Mouse (Mus musculus): ENCODE measurements around the gene Rhoh. TPM values are rescaled to one million over a fixed set of nuclear protein-coding genes. Genes with fewer than 3 reads are reported as not detected.
A peak's percentile ranks its signal among the peaks of the same experiment; 100 is the strongest.

Rhoh gene
- total RNA-seq (2021), result under 1 TPM; 0.30 to 0.42 TPM

DNA sequence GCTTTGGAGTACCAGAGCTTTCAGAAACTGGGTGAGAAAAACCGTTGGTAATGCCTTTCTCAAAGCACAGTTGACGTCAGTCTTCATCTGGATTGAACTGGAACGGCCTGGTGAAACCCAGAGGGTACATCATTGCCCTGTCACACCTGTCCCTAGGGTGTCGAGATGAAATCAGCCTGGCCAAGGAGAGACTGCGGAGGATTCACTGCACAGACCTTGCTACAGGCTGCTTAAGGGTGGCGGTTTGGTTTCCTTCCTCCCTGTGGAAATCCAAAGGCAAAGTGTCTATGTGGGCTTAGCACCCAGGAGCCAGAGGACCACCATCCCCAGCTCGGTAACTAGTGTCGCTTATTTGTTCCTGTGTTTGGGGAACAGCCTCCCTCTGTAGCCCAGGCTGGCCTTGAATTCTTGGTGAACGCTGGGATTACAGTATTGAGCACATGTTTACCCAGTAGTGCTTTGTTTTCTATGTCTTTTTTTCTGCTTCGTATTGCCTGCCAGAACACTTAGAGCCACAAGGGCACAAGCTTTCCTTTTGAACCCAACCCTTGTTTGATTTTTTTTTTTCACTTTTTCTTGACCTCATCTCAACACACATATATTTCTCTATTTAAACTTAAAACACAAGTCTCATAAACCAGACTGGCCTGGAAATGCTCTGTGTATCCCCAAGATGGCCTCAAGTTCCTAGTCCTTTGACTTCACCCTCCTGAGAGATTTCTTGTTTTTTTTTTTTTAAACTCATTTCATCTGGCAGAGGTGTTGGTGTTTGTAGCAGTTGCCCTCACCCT is at the start of gene Rhoh:
Rhoh (plus strand) TSS at position 60 of the 791 bp plus-strand sequence.
- intact Hi-C loops (cut with DNase I), result no loop called here
- no peak for DNase-seq

DNA sequence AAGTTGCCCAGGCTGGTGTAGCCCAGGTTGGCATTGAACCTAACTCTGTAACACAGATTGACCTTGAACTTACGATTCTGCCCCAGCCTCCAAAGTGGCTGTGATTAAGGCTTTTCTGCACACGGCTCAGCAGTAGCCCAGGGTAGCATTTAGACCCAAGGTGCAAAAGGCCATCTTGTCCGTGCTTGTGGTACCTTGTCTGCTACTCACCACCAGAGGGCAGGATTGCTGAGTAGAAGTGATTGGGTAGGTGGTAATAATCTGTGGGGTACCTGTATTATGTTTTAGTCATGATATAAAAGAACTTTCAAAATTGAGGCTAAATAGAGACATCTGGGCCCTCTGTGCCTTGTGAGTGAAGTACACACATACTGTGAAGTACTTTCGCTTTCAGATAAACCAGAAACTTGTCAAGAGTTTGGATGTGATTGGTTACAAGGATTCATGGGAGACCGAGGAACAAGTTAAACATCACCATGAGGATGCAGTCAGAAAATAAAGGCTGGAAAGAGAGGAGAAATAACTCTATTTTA is 37.3 kb upstream of the Rhoh start:
- intact Hi-C loops (cut with DNase I), result loop anchor here (5.0 kb wide), 1 partner anchor 114 kb away; no protein-coding TSS in a partner anchor

DNA sequence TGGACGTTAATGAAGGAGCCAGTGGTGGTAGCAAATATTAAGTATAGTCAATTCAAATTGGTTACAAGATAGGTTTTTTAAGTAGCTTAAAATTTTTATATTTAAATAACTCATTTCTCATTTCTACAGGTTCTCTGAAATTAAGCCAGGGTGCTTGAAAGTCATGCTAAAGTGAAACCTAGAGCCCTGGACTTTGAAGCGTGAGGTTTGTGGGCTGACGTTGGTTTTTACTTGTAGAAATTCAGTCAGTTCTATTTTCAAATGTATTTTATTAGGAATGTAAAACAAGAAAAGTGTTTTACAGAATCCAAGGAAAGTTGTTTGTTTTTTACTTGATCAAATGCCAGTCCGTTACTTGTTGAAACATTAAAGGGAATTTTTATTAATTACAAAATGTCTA is 34.5 kb upstream of the Rhoh start:
- no peak for DNase-seq
- intact Hi-C loops (cut with DNase I), result no loop called here

More for the DNA sequence above, 37.3 kb upstream of the Rhoh start:
- peak; percentile 19 for DNase-seq

DNA sequence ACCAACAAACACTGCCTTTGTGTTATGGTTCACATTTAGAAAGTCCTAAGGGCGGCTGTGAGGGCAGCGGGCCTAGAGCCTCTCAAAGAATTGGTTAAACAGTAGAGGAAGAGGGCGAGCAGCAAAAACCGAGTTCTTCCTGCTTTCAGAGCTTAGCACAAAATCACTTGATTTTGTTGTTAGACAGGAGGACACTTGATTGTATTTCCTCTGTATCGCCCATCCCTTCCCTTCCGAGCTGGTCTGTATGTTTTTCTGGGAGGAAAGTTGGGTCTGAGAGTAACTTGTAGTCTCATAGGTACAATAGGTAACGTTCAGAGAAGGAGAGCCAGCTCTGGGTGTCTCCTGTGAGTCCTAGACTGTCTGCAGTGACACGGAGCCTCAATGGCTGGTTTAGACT is 33.9 kb upstream of the Rhoh start:
- intact Hi-C loops (cut with DNase I), result no loop called here
- no peak for DNase-seq

DNA sequence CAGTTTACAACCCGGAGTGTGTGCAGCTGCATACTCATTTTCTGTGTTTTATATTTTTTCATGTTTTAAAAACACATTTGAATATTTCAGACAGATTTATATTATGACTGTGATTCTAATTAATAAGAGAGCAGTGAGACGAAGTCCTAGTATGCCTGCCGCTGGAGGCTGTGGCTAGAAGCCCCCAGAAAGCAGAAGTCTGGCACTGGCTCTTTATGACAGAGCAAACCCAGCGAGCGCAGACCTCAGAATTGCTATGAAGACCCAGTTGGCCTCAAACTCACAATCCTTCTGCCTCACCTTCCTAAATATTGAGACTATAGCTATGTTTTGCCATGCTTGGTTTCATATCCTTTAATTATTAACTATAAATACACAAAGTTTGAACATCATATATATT is 32.8 kb upstream of the Rhoh start:
- DNase-seq, result no peak
- intact Hi-C loops (cut with DNase I), result no loop called here

DNA sequence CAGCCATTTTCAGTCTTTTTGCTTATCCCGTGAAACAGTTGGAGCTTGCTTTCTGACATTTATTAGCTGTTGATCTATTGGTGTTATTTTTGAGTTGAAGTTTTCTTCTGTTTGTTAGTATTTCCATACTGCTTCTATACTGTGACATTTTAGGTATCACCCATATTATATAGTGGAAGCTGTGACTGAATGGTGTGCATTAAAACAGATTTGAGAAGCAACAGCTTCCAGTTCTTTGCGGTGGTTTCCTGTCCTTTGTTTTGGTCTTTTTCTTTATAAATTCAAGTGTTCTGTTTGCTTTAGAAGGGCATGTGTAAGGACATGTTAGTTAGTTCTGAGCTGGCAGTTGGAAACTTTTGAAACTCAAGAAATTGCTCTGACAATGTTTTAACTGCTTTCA is 32.0 kb upstream of the Rhoh start:
- intact Hi-C loops (cut with DNase I), result no loop called here
- no peak for DNase-seq

DNA sequence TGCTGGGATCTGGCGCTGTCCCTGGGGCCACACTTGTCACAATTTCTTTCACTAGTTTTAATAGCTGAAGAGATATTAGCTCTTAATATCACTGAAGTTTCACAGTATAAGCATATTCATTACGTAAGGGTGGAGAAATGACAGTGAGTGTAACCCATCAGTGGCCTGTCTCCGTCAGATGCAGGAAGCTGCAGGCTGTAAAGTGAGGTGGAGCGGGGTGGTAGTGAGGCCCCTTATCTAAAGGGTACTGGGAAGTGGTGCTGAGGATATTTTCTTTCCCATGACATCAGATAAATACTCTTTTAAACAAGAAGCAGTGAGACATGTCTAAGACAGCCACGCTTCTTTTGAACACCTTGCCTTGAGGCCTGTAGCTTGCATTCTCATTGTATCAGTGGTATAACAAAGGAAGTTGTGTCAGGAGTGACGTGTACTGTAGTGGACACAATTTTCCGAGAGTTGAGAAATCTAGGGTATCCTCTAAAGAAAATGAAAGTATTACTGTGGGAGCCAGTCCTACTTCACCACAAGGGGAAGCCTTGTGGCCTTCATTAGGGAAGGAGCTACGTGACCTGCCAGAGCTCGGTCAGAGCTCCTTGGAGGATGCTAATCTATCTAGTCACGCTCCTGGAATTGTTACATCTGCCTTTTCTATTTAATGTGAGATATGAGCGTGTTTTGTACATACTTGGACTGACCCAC is 28.9 kb upstream of the Rhoh start:
- intact Hi-C loops (cut with DNase I), result no loop called here
- no peak for DNase-seq

DNA sequence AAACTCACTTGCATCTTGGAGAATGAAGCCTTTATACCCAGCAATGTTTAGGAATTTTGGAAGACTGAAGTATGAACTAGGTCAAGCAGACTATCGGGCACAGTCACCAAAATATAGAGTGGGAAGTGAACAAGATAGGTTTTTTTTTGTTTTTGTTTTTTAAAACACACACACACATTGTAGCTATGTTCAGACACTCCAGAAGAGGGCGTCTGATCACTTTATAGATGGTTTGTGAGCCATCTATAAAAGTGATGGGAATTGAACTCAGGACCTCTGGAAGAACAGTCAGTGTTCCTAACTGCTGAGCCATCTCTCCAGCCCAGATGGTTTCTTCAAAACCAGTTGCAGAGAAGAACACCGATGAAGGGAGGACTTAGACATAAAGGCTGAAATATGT is 27.9 kb upstream of the Rhoh start:
- DNase-seq, result no peak
- intact Hi-C loops (cut with DNase I), result no loop called here

DNA sequence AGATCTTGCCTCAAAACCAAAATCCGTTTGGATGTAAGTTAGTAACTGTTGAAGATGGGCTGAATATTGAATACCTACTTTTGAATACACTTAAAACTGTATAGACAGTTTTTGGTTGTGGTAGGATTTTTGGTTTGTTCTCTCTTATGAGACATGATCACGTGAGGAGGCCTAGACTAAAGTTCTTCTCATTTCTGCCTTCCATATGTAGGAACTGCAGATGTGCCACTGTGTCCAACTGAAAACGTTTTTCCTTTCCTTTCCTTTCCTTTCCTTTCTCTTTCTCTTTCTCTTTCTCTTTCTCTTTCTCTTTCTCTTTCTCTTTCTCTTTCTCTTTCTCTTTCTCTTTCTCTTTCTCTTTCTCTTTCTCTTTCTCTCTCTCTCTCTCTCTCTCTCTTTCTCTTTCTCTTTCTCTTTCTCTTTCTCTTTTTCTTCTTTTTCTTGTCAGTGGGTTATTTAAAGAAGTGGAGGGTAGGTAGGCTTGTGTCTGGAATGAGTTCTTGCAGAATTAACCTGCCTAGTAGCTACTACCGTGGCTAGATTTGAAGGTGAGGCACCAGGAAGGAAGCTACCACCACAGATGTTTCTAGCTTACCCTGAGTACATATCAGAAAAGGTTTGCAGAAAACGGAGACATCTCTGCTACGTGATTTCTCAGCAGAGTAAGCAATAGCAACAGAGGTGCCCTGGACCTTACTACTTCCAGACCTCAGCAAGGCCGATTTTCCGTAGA is 27.1 kb upstream of the Rhoh start:
- no peak for DNase-seq
- intact Hi-C loops (cut with DNase I), result no loop called here

DNA sequence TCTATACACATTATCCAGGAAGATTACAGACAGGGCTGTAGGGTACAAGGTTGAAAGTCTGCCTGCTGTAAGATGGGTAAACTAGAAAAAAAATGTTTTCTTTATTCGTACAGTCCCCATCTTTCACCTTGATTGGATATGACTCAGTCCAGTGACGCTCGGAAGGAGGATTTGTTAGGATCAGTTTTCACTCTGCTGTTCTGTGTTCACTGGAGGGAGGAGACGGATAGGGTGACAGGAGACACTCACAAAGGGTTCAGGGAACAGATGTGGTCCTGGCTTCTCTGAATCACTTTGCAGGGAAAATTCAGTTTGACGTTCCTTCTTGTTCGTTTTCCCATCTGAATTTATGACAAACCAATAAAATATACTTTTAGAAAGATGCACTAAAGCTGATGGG is 23.0 kb upstream of the Rhoh start:
- intact Hi-C loops (cut with DNase I), result no loop called here
- no peak for DNase-seq

DNA sequence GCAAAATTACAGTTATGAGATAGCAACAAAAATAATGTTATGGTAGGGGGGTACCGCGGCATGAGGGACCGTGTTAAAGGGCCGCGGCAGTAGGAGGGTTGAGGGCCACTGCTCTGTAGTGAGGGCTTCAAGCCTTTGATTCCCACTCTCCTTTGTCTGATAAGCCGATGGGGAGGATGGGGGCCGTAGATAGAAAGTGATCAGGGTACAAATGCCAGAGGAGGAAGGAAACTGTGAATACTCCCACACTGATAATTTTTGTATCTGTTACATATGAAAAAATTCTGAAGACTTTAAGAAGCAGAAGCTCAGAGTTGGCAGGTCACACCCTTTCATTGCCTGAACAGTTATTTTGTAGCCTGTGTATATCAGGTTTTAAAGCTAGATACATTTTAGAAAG is 18.1 kb upstream of the Rhoh start:
- no peak for DNase-seq
- intact Hi-C loops (cut with DNase I), result no loop called here

DNA sequence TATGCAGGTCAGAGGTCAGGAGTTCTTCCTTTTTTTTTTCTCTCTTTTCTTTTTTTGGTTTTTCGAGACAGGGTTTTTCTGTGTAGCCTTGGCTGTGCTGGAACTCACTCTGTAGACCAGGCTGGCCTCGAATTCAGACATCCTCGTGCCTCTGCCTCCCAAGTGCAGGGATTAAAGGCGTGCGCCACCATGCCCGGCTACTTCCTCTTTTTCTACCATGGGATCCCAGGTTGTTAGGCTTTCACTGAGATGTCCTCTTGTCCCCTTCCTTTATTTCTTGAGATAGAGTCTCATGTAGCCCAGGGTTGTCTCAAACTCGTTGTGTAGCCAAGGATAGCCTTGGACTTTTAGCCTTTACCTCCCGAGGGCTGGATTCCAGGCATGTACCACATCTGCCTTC is 14.5 kb upstream of the Rhoh start:
- intact Hi-C loops (cut with DNase I), result no loop called here
- no peak for DNase-seq

DNA sequence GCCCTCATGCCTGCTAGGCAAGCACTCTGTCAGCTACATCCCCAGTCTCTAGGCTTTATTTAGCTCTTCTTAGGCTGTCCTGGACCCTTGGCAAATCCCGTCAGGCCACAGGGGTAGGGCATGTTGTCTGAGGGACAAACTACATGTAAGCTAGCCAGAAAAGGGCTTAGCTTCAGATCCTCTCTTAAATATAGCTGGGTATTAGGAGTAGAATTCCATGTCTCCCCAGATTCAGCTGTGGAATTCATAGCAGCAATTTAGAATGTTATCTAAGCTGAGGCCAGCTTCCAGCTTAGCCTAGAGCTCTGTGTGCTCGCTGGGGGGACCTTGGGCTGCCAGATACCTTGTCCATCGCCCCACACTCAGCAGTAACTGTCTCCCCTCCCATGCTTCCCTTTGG is 14.1 kb upstream of the Rhoh start:
- intact Hi-C loops (cut with DNase I), result no loop called here
- no peak for DNase-seq

DNA sequence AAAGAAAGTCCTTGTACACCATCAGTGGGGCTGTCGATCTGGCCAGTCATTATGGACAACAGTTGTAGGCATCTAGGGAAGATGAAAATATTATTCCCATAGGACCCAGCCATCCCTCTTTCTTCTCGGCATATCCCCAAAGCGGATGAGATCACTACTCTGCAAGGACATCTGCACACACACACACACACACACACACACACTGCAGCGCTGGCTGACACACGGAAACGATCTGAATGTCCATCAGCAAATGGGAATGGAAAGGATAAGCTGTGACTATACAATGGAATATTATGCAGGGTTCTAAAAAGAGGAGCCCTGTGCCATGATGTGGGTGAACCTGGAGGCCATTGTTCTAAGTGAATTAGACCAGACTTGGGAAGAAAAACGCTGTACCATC is 13.4 kb upstream of the Rhoh start:
- DNase-seq, result no peak
- intact Hi-C loops (cut with DNase I), result no loop called here

DNA sequence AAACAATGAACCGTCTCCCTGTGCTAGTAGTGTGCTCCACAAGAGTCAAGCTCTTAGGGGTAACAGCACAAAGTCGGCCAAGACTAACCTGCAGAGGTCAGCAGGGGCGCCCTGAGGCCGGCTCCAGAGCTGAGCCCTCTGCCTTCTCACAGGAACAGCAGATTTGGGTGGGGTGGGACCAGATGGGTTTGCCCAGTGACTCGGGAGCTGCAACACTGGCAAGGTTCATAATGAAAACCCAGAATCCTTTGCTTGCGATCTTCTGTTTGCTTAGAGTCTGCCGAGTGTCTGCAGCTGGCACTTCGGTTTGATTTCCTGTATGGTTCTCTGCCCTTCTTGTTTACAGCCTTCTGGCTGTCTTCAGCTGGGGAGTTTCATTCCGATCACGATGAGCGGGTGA is 10.2 kb upstream of the Rhoh start:
- no peak for DNase-seq

DNA sequence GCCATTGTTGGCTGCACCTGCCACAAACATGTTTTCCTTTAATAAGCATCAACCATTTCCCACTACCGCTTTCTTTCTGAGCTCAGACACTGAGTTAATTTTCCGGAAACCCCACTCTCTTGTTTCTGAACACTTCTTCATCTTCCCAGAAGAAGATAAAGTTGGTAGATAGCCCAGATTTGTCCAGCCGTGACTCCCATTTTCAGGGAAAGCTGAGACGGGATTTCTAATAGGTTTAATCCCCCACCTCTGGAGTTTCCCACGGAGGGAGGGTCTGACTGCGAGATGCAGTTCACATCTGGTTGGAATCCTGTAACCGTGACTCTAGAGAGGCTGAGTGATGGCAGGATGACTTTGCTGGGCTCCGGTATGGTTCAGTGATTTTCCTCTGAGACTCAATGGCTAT is 6.2 kb upstream of the Rhoh start:
- intact Hi-C loops (cut with DNase I), result no loop called here
- DNase-seq, result no peak

More for the DNA sequence above, 10.2 kb upstream of the Rhoh start:
- intact Hi-C loops (cut with DNase I), result no loop called here

DNA sequence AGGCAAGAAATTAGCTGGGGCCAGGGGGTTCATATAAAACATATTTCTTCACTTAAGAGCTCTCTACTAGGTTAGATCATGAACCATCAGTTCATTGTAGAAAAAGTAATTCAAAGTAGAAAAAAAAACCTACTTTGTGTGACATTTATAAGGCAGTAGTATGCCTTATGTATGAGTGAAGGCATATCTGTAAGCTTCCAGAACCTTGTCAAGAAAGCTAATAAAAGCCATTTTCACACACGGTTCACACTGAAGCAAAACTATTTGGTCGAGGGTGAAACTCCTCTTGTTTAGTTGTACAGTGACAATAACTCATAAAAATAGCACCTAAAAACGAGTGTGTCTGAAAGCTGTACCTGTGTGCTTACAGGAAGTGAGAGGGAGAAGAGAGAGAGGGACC is 5.4 kb upstream of the Rhoh start:
- intact Hi-C loops (cut with DNase I), result no loop called here
- no peak for DNase-seq

DNA sequence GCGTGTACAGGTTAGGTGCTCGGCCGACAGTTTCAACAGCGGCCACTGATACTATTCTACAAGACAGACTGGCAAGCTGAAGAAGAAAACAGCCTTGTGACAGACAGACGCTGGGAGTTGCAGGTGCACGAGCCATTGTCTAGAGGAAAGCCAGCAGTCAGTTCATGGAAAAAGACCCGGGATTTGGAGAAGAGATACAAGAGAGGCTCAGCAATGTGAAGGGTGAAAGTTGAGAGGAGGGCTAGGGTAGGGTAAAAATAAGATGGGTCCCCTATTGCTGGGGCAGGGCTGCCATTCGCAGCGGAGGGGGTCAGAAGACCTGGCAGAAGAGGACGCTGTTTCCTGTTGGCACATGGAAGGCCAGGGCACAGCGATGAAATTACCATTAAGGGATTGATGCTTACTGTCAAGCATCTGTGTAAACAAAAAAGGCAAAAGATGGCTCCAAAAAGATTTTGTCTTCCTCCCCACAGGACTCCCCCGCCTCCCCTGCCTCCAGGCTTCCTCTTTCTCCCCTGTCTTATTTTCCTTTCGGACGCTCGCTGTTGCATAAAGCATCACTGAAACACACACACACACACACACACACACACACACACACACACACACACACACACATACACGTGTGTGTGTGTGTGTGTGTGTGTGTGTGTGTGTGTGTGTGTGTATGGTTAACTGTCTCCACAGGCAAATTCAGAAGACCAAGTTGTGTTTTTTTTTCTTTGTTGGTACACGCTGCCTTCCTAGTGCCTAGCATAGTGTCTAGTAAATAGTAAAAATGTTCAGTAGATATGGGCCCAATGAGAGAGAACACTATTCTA is 4.2 kb upstream of the Rhoh start:
- intact Hi-C loops (cut with DNase I), result no loop called here
- no peak for DNase-seq

DNA sequence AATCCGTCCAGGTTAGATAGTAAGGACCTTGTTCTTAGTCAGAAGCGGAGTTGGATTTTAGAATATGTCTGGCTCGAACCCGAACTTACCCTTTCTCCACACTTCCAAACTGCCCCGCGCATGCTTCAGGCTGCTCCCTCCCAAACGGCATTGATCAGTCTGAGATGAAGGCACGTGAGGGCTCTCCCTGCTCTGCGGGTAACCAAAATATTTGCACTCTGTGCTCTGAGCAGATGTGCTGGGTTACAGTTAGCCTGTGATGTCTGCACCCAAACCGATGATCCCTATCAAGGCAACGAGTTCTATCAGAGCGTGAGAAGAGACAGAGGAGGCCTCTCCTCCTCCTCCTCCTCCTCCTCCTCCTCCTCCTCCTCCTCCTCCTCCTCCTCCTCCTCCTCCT is 3.1 kb upstream of the Rhoh start:
- no peak for DNase-seq
- intact Hi-C loops (cut with DNase I), result no loop called here

DNA sequence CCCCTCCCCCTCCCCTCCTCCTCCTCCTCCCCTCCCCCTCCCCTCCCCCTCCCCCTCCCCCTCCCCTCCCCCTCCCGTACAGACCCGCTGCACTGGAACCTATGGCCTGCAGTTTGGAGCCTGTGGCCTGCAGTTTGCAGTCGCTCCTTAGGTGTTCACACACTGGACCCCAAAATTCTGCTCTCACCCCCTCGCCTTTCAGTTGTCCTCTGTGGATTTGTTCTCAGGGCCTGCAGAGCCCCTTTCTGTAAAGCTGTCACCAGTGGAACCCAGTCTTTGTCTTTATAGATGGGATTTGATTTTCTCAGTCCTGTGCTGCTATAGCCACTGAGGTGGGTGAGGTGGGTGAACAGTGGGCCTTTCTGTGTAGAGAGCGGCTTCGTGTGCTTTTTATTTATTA is 2.7 kb upstream of the Rhoh start:
- intact Hi-C loops (cut with DNase I), result no loop called here
- DNase-seq, result no peak

DNA sequence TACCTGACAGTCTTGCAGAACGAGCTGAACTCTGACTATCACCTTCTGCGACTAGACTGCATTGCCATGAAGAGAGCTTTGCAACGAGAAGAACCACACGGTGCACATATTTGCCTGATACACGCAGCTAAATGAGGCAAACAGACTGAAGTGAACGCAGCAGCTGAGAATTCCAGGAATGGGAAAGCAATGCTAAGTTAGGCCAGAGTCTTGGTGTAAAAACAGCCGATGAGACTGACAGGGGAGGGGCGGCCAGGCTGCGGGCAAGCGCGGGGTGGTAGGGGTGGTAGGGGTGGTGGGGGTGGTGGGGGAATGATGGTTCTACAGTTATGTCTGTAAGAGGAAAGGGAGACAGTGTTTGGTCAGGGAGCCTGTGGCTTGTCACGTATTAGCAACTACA is 2.1 kb upstream of the Rhoh start:
- DNase-seq, result no peak
- intact Hi-C loops (cut with DNase I), result no loop called here

Measured in left cerebral cortex, postnatal 4 days (tissue).